Mouse (Mus musculus) ES-Bruce4 (cell line): ENCODE results near the gene Psmd5. TPM values are rescaled to one million over a fixed set of nuclear protein-coding genes. Genes with fewer than 3 reads are reported as not detected.
A peak's percentile ranks its signal among the peaks of the same experiment; 100 is the strongest.

Experiments used
- H3K27ac ChIP-seq: 2 replicates; pipeline ENCODE4 v1.5.1; 2012; ENCODE audit warnings: low read length, inconsistent platforms; ENCODE audit not compliant: insufficient read depth
- H3K27me3 ChIP-seq: 2 replicates; pipeline ENCODE4 v1.6.1; 2012; ENCODE audit warnings: mild to moderate bottlenecking, low read length, inconsistent platforms; ENCODE audit not compliant: control insufficient read depth, poor library complexity, insufficient read depth, severe bottlenecking
- H3K36me3 ChIP-seq: 2 replicates; pipeline ENCODE4 v1.6.1; 2012; ENCODE audit warnings: inconsistent platforms, mild to moderate bottlenecking, low read length, moderate library complexity; ENCODE audit not compliant: control insufficient read depth, poor library complexity, insufficient read depth, severe bottlenecking
- H3K4me1 ChIP-seq: one replicate; pipeline ENCODE4 v1.8.1; 2011; ENCODE audit warnings: low read length; ENCODE audit not compliant: control insufficient read depth, insufficient read depth
- H3K4me3 ChIP-seq: 2 replicates; pipeline ENCODE4 v1.5.1; 2011; ENCODE audit warnings: low read depth, mild to moderate bottlenecking, low read length
- H3K9ac ChIP-seq: 2 replicates; pipeline ENCODE4 v1.6.1; 2012; ENCODE audit warnings: low read depth, mild to moderate bottlenecking, inconsistent platforms; ENCODE audit not compliant: poor library complexity, severe bottlenecking
- H3K9me3 ChIP-seq: replicated peaks from 2 replicates; pipeline ENCODE4 v1.6.1; 2012; ENCODE audit warnings: mild to moderate bottlenecking, low read length, inconsistent platforms; ENCODE audit not compliant: control insufficient read depth, poor library complexity, insufficient read depth, severe bottlenecking
- CTCF ChIP-seq: IDR thresholded peaks from one replicate; pipeline ENCODE4 v1.8.1; 2011; ENCODE audit warnings: low read depth, low read length
- EP300 ChIP-seq: IDR thresholded peaks from 2 replicates; pipeline ENCODE4 v1.6.1; 2011; ENCODE audit warnings: low read depth, low read length; ENCODE audit not compliant: insufficient read depth
- POLR2A ChIP-seq: IDR thresholded peaks from one replicate; pipeline ENCODE4 v1.8.1; 2011; ENCODE audit warnings: low read length; ENCODE audit not compliant: insufficient read depth
- polyA plus RNA-seq: library from polyadenylated mRNA; stranded (reverse); fragments of >200 nt; gene quantifications from 2 replicates; pipeline ENCODE4 v1.2.4, GENCODE M21; 2011; ENCODE audit warnings: low read depth; ENCODE audit not compliant: missing spikeins, insufficient read depth, insufficient read length

Gene Psmd5
- polyA plus RNA-seq, 1 experiment: 77.6 TPM

DNA sequence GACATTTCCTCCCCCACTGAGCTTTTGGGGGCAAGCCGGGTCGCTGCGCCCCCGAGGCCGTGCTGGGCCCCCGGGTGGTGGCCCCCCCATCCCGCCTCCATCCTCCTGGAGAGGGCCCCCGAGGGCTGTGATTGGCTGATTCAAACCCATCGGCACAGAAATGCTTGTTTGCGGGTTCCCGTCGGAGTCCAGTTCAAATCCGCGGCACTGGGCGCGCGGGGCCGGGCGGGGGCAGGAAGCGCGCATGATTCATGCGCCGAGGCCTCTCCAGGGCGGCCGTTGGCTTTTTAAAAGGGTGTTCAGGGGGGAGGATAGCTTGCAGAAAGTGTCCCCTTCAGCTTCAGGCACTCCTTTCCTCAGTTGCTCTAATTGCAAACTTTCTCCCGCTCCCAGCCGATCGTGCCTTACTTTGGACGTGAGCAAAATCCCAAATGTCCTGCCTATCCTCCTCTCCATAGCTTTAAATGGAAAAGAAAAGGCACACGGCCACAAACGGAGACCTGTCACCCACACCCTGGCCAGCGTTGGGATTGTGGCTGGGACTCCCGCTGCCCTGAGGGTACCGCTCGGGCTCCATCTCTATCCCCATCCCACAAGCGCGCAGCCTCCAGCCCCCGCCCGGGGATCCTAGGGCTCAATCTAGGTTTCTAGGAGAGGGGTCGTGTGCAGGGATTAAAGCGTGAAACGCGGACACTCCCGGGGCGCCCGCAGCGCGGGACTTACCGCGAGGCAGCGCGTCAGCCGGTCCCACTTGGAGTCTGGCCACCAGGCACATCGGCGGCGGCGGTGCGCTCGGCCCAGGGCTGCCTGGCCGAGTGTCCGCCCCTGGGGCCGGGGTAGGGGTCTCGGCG, 38.7 kb upstream of the Psmd5 start, which contains the start of gene Phf19:
Phf19 (minus strand) TSS at position 809 of the 851 bp plus-strand sequence.
- Histone ChIP-seq H3K36me3 (no peaks in the 10 kb centered on the region), H3K27me3 (peaks cover 5% of the 10 kb centered on the region; the same call in 1 of the 2 replicates), H3K9ac (peak within 1 kb of the TSS; percentile 71), H3K4me3 (peak within 1 kb of the TSS; percentile 87), H3K4me1 (no peaks in the 10 kb centered on the region), H3K27ac (no peak within 1 kb of the TSS), H3K9me3 (no peaks in the 10 kb centered on the region)
- TF ChIP-seq EP300 (no peak), POLR2A (no peak), CTCF (no peak)

DNA sequence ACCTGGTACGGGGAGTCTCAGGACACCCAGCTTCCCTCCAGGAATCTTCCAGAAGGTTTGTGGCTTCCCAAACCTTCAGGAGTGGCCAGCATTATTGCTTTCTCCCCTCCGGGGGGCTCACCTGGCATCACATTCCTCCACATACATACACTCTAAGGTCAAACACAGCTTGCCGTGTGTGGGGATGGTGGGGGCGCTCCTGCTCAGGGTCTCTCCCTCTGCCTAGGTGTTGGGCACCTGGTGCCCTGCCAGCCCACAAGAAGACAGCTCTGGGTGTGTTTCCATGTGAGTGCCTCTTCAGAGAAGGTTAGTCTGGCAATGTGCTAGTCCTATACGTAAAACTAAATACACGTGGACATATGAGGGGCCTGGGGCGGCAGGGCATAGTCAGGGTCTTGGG, 37.8 kb upstream of the Psmd5 start:
- Histone ChIP-seq H3K27me3 (peaks cover 5% of the 10 kb centered on the region; the same call in 1 of the 2 replicates), H3K27ac (no peak overlapping the region), H3K36me3 (no peaks in the 10 kb centered on the region), H3K4me3 (peak overlapping the region; percentile 87), H3K9ac (peak overlapping the region; percentile 71), H3K4me1 (no peaks in the 10 kb centered on the region), H3K9me3 (no peaks in the 10 kb centered on the region)
- TF ChIP-seq POLR2A (no peak), EP300 (no peak), CTCF (no peak)

DNA sequence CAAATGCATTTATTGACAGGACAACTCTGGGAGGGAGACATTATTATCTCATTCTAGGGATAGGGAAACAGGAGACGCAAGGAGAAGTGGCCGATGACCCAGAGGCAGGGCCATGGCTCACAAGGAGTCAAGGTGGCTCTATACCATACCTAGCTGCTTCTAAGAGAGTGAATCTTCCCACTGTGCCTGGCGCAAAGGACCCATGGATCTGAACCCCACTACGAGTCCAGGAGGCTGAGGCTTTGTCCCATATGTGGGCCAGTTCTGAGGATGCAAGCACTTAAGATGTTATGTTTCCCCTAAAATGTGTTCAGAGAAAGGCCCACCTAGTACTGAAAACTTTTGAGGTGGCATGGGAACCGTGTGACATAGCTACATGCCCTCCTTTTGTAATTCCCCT, 37.1 kb upstream of the Psmd5 start:
- no peak overlapping the region for H3K4me3 ChIP-seq
- H3K27me3 ChIP-seq: peaks cover 5% of the 10 kb centered on the region; the same call in 1 of the 2 replicates
- no peak overlapping the region for H3K9ac ChIP-seq
- H3K4me1 ChIP-seq: peaks cover 1% of the 10 kb centered on the region
- H3K9me3 ChIP-seq: no peaks in the 10 kb centered on the region
- no peak overlapping the region for H3K27ac ChIP-seq
- TF ChIP-seq EP300 (no peak), POLR2A (no peak), CTCF (no peak)
- H3K36me3 ChIP-seq: no peaks in the 10 kb centered on the region

DNA sequence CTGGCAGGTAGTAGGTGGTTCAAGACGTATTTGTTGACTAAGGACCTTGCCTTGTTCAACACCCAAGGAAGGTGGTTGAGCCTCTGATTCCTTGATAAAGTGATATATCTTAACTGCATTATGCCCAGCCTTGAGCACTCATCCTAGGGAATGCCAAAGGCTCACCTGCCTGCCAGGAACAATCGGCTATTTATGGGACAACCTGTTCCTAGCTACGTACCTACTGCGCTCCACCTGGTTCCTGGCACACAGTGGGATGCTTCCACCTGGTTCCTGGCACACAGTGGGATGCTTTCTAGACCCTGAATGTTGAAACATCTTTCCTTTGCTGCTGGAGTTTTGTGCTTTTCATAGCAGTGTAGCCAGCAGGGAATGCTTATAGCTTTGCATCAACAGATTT, 35.0 kb upstream of the Psmd5 start:
- no peaks in the 10 kb centered on the region for H3K36me3 ChIP-seq
- no peak overlapping the region for H3K27ac ChIP-seq
- no peak for TF ChIP-seq POLR2A
- no peak for TF ChIP-seq CTCF
- TF ChIP-seq EP300: no peak
- no peak overlapping the region for H3K9ac ChIP-seq
- peaks cover 2% of the 10 kb centered on the region for H3K4me1 ChIP-seq
- H3K27me3 ChIP-seq: peaks cover 5% of the 10 kb centered on the region; the same call in 1 of the 2 replicates
- no peak overlapping the region for H3K4me3 ChIP-seq
- H3K9me3 ChIP-seq: no peaks in the 10 kb centered on the region

DNA sequence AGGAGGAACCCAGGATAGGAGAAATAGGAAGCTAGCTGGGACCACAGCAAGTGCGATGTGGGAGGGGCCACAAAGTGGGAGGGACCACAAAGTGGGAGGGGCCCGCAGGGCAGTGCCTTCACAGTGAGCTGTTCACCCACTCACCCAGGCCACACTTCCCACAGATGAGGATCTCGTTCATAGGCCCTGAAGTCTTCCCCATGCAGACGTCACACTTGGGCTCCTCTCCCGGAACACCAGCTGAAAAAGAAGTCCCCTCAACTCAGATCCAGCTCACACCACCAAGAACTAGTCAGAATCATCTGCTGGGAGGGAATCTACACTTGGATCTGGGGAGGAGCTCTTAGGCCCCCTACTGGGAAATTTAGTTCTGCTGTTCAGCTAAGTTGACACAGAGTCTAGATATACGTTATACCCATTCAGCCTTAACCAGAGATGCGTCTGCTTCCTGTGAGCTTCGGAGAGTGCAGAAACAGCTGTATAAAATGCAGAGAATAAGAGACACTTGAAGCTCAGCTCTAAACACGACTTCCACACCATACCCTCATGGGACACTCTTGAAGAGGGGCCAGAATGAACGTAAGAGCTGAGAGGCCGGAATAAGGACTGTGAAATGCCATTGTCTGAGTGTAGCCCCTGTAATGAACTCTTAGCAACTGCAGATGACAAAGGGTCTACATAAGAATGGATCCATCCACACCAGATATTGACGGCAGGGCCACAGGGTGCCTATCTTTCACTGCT, 32.3 kb upstream of the Psmd5 start:
- Histone ChIP-seq H3K27me3 (no peaks in the 10 kb centered on the region), H3K9me3 (no peaks in the 10 kb centered on the region), H3K9ac (no peak overlapping the region), H3K27ac (no peak overlapping the region), H3K4me3 (no peak overlapping the region), H3K36me3 (no peaks in the 10 kb centered on the region), H3K4me1 (peaks cover 2% of the 10 kb centered on the region)
- TF ChIP-seq POLR2A: no peak
- no peak for TF ChIP-seq CTCF
- TF ChIP-seq EP300: no peak

DNA sequence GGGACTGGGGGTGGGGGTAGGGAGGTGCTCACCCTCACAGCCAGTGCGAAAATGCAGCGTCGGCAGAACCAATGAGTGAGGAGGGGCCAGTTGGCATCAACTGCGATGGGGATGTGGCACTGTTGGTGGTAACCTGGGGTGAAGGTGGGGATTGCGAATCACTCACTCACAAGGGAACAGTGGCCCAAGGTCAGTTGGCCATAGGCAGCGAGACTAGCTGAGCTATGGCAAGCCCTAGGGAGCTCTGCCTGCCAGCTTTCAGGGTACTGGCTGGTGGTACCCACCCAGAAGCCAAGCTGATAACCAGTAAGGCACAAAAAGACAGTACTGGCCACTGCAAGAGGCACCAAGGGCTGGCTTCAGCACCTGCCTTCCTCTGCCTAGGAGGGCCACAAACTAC, 31.7 kb upstream of the Psmd5 start:
- no peaks in the 10 kb centered on the region for H3K36me3 ChIP-seq
- H3K4me1 ChIP-seq: peaks cover 2% of the 10 kb centered on the region
- TF ChIP-seq CTCF: no peak
- no peak for TF ChIP-seq POLR2A
- TF ChIP-seq EP300: no peak
- H3K9me3 ChIP-seq: no peaks in the 10 kb centered on the region
- H3K4me3 ChIP-seq: no peak overlapping the region
- H3K27ac ChIP-seq: no peak overlapping the region
- no peaks in the 10 kb centered on the region for H3K27me3 ChIP-seq
- H3K9ac ChIP-seq: no peak overlapping the region
